Mouse (Mus musculus): ENCODE measurements around the gene Mif4gd. TPM values are rescaled to one million over a fixed set of nuclear protein-coding genes. Genes with fewer than 3 reads are reported as not detected.

Gene Mif4gd
- total and polyA plus RNA-seq, 3 experiments: 42.0 to 62.9 TPM; not detected in 1

DNA sequence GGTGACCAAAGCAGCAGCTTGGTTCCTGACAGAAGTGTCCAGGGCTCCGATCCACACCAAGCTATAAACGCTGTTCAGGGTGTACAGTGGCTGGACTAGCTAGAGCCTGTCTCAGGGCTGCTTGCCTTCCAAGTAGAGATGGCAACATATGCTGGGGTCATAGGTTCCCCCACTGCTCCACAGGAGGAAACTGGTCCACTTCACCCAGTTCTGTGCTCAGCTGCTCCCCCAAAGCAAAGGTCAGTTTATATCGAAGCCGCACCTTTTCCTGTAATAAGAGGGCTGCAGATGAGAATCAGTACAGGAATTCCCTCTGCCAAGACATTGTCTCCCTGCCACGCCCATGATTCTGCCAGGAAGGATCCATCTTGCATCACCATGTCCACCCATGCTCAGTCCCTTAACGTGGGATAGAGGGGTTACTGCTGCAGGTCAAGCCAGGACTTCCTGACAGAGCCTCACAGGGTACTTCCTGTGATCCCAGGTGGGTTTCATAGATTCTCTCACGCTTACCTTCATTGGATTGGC lies 27.1 kb downstream of the Mif4gd start:
- Histone ChIP-seq H3K36me3 (ENCODE audit: control insufficient read depth in 1 of 2, insufficient read depth in 2 of 2, low read length in 2 of 2) (peaks cover 0 to 24% of the 10 kb centered on the region in 2 experiments; a peak in 2 of 4 replicates), H3K9me3 (replicated peaks; ENCODE audit: insufficient read depth, low read length) (no peaks in the 10 kb centered on the region), H3K4me3 (ENCODE audit: control insufficient read depth in 1 of 2, insufficient read depth in 1 of 2, low read depth in 2 of 2, low read length in 2 of 2) (no peak overlapping the region), H3K9ac (ENCODE audit: control insufficient read depth, low read depth, low read length, poor library complexity, severe bottlenecking) (no peak overlapping the region), H3K27me3 (ENCODE audit: control insufficient read depth in 1 of 2, insufficient read depth in 2 of 2, low read length in 2 of 2) (no peaks in the 10 kb centered on the region), H3K27ac (ENCODE audit: control insufficient read depth, low read depth, low read length) (no peak overlapping the region), H3K4me1 (ENCODE audit: control insufficient read depth in 1 of 2, insufficient read depth in 2 of 2, low read length in 2 of 2) (no peaks in the 10 kb centered on the region), H3K79me2 (ENCODE audit: control insufficient read depth, insufficient read depth, low read length, poor library complexity) (no peaks in the 10 kb centered on the region)
- DNase-seq (ENCODE audit: low read depth, low spot score): no peak
- 0 out of 2 replicates have a peak, but pooled peaks have one; percentile 0 for TF ChIP-seq POLR2AphosphoS2 (IDR thresholded peaks at IDR 0.05; ENCODE audit: low read length)
- TF ChIP-seq RAD21 (IDR thresholded peaks at IDR 0.05; ENCODE audit: low read depth, low read length): no peak
- TF ChIP-seq POLR2A (IDR thresholded peaks at IDR 0.05; ENCODE audit: control insufficient read depth in 1 of 2, insufficient read depth in 1 of 2, low read depth in 1 of 2, low read length in 2 of 2, poor library complexity in 1 of 2): 0 out of 4 replicates have a peak, but pooled peaks of 1 of the 2 experiments have one; percentile 21
- TF ChIP-seq POLR2AphosphoS5 (IDR thresholded peaks at IDR 0.05; ENCODE audit: borderline replicate concordance, low read depth, low read length): no peak

DNA sequence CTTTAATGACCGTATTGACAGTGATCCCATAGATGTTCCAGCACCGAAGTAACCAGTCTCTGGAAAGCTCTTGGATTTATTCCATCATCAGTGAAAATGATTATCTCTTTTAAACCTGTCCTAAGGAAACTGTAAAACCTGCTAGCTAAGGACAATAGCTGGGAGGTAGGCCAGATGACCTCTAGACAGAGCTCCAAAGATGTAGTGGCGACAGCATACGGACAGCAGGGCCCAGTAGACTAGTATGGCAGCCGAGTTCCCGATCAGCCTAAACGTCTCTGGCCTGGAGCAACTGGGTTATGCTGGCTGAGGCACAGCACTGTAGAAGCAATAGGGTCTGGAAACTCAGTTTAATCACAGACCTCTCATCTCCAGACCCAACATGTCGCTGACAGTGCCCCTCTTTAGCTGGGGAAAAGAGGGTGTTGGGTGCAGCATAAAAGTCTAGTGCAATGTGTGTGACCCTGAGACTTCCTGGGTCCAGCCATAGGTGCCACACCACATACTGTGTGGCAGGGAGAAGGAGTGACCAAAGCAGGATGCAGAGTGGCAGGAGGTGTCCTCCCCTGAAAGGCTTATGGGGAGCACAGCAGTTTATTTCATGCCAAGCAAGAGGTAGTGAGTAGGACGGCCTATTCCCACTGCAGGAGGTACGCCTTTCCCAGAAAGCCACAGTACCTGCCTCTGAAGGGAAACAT lies 28.2 kb downstream of the Mif4gd start:
- no peak for DNase-seq (ENCODE audit: low read depth, low spot score)
- Histone ChIP-seq H3K9ac (ENCODE audit: control insufficient read depth, low read depth, low read length, poor library complexity, severe bottlenecking) (no peak overlapping the region), H3K27ac (ENCODE audit: control insufficient read depth, low read depth, low read length) (no peak overlapping the region)

More for the DNA sequence above, 28.2 kb downstream of the Mif4gd start:
- Histone ChIP-seq H3K9me3 (replicated peaks; ENCODE audit: insufficient read depth, low read length) (no peaks in the 10 kb centered on the region), H3K4me1 (ENCODE audit: control insufficient read depth in 1 of 2, insufficient read depth in 2 of 2, low read length in 2 of 2) (no peaks in the 10 kb centered on the region), H3K79me2 (ENCODE audit: control insufficient read depth, insufficient read depth, low read length, poor library complexity) (no peaks in the 10 kb centered on the region), H3K4me3 (ENCODE audit: control insufficient read depth in 1 of 2, insufficient read depth in 1 of 2, low read depth in 2 of 2, low read length in 2 of 2) (no peak overlapping the region), H3K36me3 (ENCODE audit: control insufficient read depth in 1 of 2, insufficient read depth in 2 of 2, low read length in 2 of 2) (peaks cover 0 to 14% of the 10 kb centered on the region in 2 experiments; a peak in 2 of 4 replicates), H3K27me3 (ENCODE audit: control insufficient read depth in 1 of 2, insufficient read depth in 2 of 2, low read length in 2 of 2) (no peaks in the 10 kb centered on the region)
- TF ChIP-seq BHLHE40 (IDR thresholded peaks at IDR 0.05; ENCODE audit: borderline replicate concordance, low read depth, low read length): no peak
- TF ChIP-seq ZC3H11A (IDR thresholded peaks at IDR 0.05; ENCODE audit: low read depth, low read length): no peak
- TF ChIP-seq MEF2A (IDR thresholded peaks at IDR 0.05; ENCODE audit: extremely low read depth, insufficient replicate concordance, low read depth, low read length, poor library complexity, severe bottlenecking): no peak
- no peak for TF ChIP-seq RCOR1 (IDR thresholded peaks at IDR 0.05; ENCODE audit: low read depth, low read length)
- TF ChIP-seq GATA1 (IDR thresholded peaks at IDR 0.05; ENCODE audit: low read depth, low read length): no peak
- TF ChIP-seq ELF1 (IDR thresholded peaks at IDR 0.05; ENCODE audit: low read depth, low read length): no peak
- TF ChIP-seq POLR2A (IDR thresholded peaks at IDR 0.05; ENCODE audit: control insufficient read depth in 1 of 2, insufficient read depth in 1 of 2, low read depth in 1 of 2, low read length in 2 of 2, poor library complexity in 1 of 2): no peak; a peak in 1 of 4 replicates
- no peak for TF ChIP-seq HCFC1 (IDR thresholded peaks at IDR 0.05; ENCODE audit: low read depth, low read length)
- TF ChIP-seq E2F4 (IDR thresholded peaks at IDR 0.05; ENCODE audit: borderline replicate concordance, low read depth, low read length): no peak
- TF ChIP-seq JUND (IDR thresholded peaks at IDR 0.05; ENCODE audit: low read depth, low read length): no peak
- peak; percentile 74; the same call in 1 of the 2 replicates for TF ChIP-seq POLR2AphosphoS5 (IDR thresholded peaks at IDR 0.05; ENCODE audit: borderline replicate concordance, low read depth, low read length)
- TF ChIP-seq MAX (IDR thresholded peaks at IDR 0.05; ENCODE audit: low read length): no peak
- TF ChIP-seq TAL1 (IDR thresholded peaks at IDR 0.05; ENCODE audit: low read length): no peak
- TF ChIP-seq NELFE (IDR thresholded peaks at IDR 0.05; ENCODE audit: low read depth, low read length): no peak
- peak; percentile 83 for TF ChIP-seq POLR2AphosphoS2 (IDR thresholded peaks at IDR 0.05; ENCODE audit: low read length)
- TF ChIP-seq NRF1 (IDR thresholded peaks at IDR 0.05; ENCODE audit: insufficient read depth, low read depth, low read length, poor library complexity, severe bottlenecking): no peak
- TF ChIP-seq RAD21 (IDR thresholded peaks at IDR 0.05; ENCODE audit: low read depth, low read length): no peak
- no peak; the same call in 1 of the 2 replicates for TF ChIP-seq CHD2 (IDR thresholded peaks at IDR 0.05; ENCODE audit: low read length)
- no peak for TF ChIP-seq CHD1 (IDR thresholded peaks at IDR 0.05; ENCODE audit: low read depth, low read length)
- no peak for TF ChIP-seq ZNF384 (IDR thresholded peaks at IDR 0.05; ENCODE audit: low read depth, low read length)
- TF ChIP-seq ZMIZ1 (IDR thresholded peaks at IDR 0.05; ENCODE audit: low read depth, low read length): peak; percentile 75
- no peak for TF ChIP-seq USF2 (IDR thresholded peaks at IDR 0.05; ENCODE audit: borderline replicate concordance in 1 of 2, insufficient read depth in 1 of 2, low read depth in 1 of 2, low read length in 2 of 2)

Data from MEL (cell line).